Mouse (Mus musculus): ENCODE results near the gene Sncg. TPM values are rescaled to one million over a fixed set of nuclear protein-coding genes. Genes with fewer than 3 reads are reported as not detected.

The Sncg gene
- polyA plus RNA-seq, 1 experiment from 2014 or later = 796 TPM

DNA sequence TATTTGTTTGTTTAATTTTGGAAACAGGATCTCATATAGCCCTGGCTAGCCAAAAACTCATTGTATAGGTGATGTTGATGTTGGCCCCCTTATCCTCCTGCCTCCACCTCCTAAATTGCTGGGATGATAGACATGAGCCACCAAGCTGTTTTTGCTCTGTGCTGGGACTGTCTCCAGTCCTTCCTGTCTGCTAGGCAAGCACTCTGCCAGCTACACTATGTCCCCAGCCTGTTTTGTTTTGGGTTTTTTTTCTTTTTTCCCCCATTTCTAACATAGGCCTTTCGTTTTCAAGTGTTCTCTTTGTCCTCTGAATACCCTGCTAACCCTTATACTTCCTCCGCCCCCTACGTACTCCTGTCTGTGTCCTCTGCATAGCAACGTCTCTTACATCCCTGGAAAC is 18.7 kb upstream of the Sncg start:
- 59% methylated on average over 4 of the region's 4 CpGs for WGBS
- Histone ChIP-seq H3K4me1 (replicated peaks) (no peaks in the 10 kb centered on the region), H3K27me3 (no peaks in the 10 kb centered on the region), H3K36me3 (peaks cover 7% of the 10 kb centered on the region; the same call in 1 of the 2 replicates), H3K27ac (replicated peaks) (no peak overlapping the region), H3K4me2 (no peak overlapping the region), H3K9me3 (peaks cover 5% of the 10 kb centered on the region; the same call in 1 of the 2 replicates), H3K9ac (no peak overlapping the region), H3K4me3 (no peak overlapping the region)
- ATAC-seq (ENCODE audit: low read depth) = no peak

DNA sequence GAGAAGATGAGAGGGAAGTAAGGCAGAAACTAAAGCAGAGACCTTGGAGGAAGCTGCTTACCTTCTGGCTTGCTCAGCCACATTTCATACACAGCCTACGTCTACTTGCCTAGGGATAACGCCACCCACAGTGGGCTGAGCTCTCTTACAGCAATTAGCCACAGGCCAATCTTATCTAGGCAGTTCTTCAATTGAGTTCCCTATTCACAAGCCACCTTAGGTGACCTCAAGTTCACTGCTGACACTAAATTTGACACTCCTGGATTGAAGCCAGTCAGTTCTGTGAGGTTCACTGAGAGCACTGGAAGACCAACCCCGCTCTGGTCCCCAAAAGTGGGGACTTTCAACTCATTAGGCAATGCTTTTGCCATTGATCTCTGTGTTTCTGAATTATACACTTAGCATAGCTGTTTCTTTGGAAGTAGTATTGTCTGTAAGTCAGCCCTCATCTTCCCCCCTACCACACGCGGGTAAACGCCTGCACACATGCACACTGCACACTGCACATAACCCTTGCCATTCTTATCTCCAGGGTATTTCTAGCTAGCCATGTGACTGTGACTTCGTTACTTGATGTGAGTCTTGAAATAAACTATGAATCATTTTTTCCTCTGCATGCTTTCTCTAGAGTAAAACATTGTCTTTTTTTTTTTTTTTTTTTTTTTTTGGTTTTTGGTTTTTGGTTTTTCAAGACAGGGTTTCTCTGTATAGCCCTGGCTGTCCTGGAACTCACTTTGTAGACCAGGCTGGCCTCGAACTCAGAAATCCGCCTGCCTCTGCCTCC is 8.5 kb upstream of the Sncg start:
- Histone ChIP-seq H3K9ac (no peak overlapping the region), H3K27me3 (no peaks in the 10 kb centered on the region), H3K36me3 (no peaks in the 10 kb centered on the region), H3K27ac (replicated peaks) (no peak overlapping the region), H3K4me2 (no peak overlapping the region), H3K4me1 (replicated peaks) (peaks cover 11% of the 10 kb centered on the region), H3K4me3 (no peak overlapping the region), H3K9me3 (no peaks in the 10 kb centered on the region)
- 93% methylated on average over 9 of the region's 9 CpGs for WGBS
- ATAC-seq (ENCODE audit: low read depth) = no peak

DNA sequence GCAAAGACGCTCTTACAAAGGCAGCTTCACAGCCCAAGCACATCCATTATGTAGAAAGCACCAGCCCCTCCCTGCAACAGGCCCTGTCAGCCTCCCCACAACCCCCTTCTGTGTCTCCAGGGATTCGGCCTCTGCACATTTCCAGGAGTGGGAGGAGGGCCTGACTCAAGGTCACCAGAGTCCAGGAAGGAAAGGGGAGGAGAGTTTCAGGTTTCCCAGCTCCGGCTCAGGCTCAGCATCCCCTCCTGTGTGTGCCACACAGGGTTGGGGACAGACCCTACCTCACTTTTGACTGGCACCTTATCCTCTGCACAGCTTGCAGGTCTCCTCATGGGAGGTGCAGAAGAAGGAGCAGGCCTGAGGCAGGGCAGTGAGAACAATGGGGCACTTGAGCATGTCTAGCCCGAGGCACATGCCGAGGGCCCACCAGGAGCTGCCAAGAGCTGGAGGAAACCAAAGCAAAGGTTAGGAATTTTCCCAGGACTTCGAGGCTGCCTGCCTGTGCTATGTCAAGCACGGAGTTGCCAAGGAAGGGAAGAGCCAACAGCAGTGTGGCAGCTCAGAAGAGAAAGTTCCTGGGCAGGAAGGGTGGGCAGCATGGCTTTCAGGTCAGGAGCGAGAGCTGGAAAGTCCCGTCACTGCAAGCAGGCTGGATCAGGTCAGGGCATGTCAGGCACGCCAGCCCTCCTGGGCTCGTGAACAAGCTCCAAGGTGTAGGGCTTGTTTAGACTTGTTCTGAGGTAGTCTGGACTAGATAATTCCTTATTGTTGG is 4.2 kb upstream of the Sncg start:
- Histone ChIP-seq H3K4me3 (no peak overlapping the region), H3K36me3 (no peaks in the 10 kb centered on the region), H3K27ac (replicated peaks) (peak overlapping the region; percentile 57), H3K4me1 (replicated peaks) (peaks cover 25% of the 10 kb centered on the region), H3K27me3 (no peaks in the 10 kb centered on the region), H3K9me3 (no peaks in the 10 kb centered on the region), H3K9ac (0 out of 2 replicates have a peak overlapping the region, but pooled peaks have one; percentile 17), H3K4me2 (no peak overlapping the region)
- WGBS = 42% methylated on average over 11 of the region's 11 CpGs
- peak; percentile 28 for ATAC-seq (ENCODE audit: low read depth)

DNA sequence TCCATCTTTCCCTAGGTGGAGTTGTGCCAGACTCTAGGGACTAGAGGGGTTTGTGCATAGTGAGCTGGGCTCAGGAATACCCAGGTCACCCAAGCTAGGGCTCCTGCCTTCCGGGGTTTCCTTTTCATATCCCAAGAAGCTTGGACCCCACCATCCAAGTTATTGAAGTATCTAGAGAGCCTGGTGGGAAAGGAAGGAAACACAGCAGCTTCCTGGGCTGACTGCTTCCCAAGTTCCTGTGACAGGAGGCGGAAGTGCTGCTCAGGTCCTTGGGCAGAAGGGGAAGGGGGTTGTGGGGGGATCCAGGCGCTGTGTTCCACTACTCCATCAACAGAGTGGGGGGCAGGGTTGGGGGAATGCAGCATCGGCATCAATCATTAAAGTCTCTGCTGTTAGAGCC is 2.5 kb upstream of the Sncg start:
- ATAC-seq (ENCODE audit: low read depth) = no peak
- Histone ChIP-seq H3K27ac (replicated peaks) (no peak overlapping the region), H3K4me2 (peak overlapping the region; percentile 30), H3K9me3 (no peaks in the 10 kb centered on the region), H3K27me3 (no peaks in the 10 kb centered on the region), H3K9ac (no peak overlapping the region), H3K4me1 (replicated peaks) (peaks cover 28% of the 10 kb centered on the region), H3K4me3 (no peak overlapping the region), H3K36me3 (no peaks in the 10 kb centered on the region)
- WGBS = 89% methylated on average over 4 of the region's 4 CpGs

DNA sequence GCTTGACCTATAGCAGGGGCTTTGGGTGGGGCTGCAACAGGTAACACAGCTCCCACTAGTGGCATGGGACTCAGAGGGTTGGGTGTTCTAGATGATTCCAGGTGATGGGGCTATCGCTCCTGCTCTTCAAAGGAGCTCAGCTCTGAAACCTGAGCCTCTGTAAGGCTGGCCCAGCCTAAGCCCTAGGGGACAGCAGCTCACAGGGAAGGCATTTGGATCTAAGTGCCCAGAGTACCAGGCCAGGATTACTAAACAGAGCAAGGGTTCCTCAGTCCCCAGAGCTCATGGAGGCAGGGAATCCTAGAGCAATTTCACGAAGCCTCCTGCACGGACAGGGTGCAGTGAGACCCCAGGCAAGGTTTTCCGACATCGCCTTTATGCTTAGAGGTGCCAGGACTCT is 1.4 kb upstream of the Sncg start:
- H3K4me3 ChIP-seq = peak overlapping the region; percentile 4
- no peak overlapping the region for H3K9ac ChIP-seq
- H3K9me3 ChIP-seq = no peaks in the 10 kb centered on the region
- H3K36me3 ChIP-seq = no peaks in the 10 kb centered on the region
- H3K27ac ChIP-seq (replicated peaks) = no peak overlapping the region
- H3K4me1 ChIP-seq (replicated peaks) = peaks cover 28% of the 10 kb centered on the region
- peak overlapping the region; percentile 30 for H3K4me2 ChIP-seq
- H3K27me3 ChIP-seq = no peaks in the 10 kb centered on the region
- WGBS = 81% methylated on average over 5 of the region's 5 CpGs
- no peak for ATAC-seq (ENCODE audit: low read depth)

DNA sequence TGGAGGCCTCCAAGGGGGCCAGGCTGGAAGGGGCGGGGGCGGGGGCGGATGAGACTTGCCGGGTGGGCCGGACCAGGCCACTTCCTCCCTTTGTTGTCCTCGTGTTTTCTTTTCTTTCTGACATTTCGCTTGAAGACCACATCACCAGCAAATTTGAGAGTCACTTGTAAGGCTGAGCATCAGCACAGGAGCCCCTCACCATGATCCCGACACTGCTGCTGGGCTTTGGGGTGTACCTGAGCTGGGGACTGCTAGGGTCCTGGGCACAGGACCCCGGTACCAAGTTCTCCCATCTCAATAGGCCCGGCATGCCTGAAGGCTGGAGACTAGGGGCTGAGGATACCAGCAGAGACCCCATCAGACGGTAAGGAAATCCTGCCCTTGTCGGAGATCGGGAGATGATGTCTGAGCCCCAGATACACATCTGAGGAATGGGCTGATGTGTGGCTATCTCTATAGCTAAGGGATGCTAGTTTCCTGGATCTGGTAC is 871 bp upstream of the Sncg start, which contains the start of gene Mmrn2:
Mmrn2 (plus strand) TSS at position 51 of the 490 bp plus-strand sequence.
- Histone ChIP-seq H3K27ac (replicated peaks) (peak within 1 kb of the TSS; percentile 65), H3K4me3 (peak within 1 kb of the TSS; percentile 31), H3K4me2 (peak within 1 kb of the TSS; percentile 46), H3K9me3 (no peaks in the 10 kb centered on the region), H3K9ac (peak within 1 kb of the TSS; percentile 60), H3K36me3 (no peaks in the 10 kb centered on the region), H3K27me3 (no peaks in the 10 kb centered on the region), H3K4me1 (replicated peaks) (peaks cover 28% of the 10 kb centered on the region)
- no peak for ATAC-seq (ENCODE audit: low read depth)
- WGBS = 81% methylated on average over 13 of the region's 13 CpGs

DNA sequence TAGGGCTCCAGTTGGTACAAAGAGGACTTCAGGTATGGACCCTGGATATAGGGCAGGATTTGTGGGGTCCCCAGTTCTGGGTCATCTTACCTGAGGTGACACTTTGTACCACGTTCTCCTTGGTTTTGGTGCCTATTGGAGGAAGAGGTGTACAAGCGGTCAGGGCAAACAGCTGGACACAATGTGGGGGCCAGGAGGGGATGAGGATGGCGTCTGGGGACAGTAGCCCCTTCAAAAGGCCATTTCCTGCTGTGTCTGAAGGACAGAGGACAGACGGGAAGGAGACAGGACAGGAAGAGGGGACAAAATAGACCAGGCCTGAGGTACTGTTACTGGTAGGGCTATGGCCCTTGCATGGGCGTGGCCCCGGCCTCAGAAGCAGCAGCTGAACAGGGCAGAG is 1.0 kb downstream of the Sncg start:
- 81% methylated on average over 6 of the region's 6 CpGs for WGBS
- H3K27me3 ChIP-seq = no peaks in the 10 kb centered on the region
- H3K9ac ChIP-seq = peak overlapping the region; percentile 60
- H3K36me3 ChIP-seq = no peaks in the 10 kb centered on the region
- H3K4me1 ChIP-seq (replicated peaks) = peaks cover 23% of the 10 kb centered on the region
- no peaks in the 10 kb centered on the region for H3K9me3 ChIP-seq
- peak overlapping the region; percentile 65; the same call in 1 of the 2 replicates for H3K27ac ChIP-seq (replicated peaks)
- H3K4me2 ChIP-seq = peak overlapping the region; percentile 46
- no peak for ATAC-seq (ENCODE audit: low read depth)
- H3K4me3 ChIP-seq = peak overlapping the region; percentile 31

GRCm38 (mm10) chr14:34372646-34373045 is 1.9 kb downstream of the Sncg start:
- H3K27me3 ChIP-seq = no peaks in the 10 kb centered on the region
- no peak for ATAC-seq (ENCODE audit: low read depth)
- WGBS = 82% methylated on average over 6 of the region's 6 CpGs
- H3K4me1 ChIP-seq (replicated peaks) = peaks cover 17% of the 10 kb centered on the region
- peak overlapping the region; percentile 60; the same call in 1 of the 2 replicates for H3K9ac ChIP-seq
- H3K4me3 ChIP-seq = peak overlapping the region; percentile 31
- no peak overlapping the region for H3K27ac ChIP-seq (replicated peaks)
- peak overlapping the region; percentile 46 for H3K4me2 ChIP-seq
- H3K9me3 ChIP-seq = no peaks in the 10 kb centered on the region
- H3K36me3 ChIP-seq = no peaks in the 10 kb centered on the region

- Histone ChIP-seq H3K9ac (no peak overlapping the region), H3K9me3 (no peaks in the 10 kb centered on the region), H3K4me3 (0 out of 2 replicates have a peak overlapping the region, but pooled peaks have one; percentile 31), H3K36me3 (no peaks in the 10 kb centered on the region), H3K27ac (replicated peaks) (no peak overlapping the region), H3K4me2 (peak overlapping the region; percentile 46), H3K27me3 (no peaks in the 10 kb centered on the region), H3K4me1 (replicated peaks) (peaks cover 17% of the 10 kb centered on the region)
- 78% methylated on average over 2 of the region's 2 CpGs for WGBS
- no peak for ATAC-seq (ENCODE audit: low read depth)
Observed at GRCm38 (mm10) chr14:34371763-34372162, 2.8 kb downstream of the Sncg start.

DNA sequence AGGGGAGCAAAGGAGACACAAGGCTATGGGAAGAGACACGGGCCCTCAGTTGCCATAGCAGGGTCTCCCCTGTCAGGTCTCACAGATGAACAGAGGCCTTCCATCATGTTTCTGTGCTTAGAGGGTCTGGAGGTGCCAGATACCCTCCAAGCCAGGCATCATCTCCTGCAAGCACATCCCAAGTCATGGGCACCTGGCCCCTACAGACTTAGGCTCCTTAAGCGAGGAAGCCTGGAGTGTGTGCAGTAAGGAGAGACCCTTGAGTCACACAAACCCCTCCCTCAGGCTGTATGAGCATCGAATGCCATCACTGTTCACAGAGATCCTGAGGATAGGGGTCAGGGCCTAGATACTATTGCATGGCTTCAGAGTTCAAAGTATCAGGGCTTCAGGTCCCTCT is 3.7 kb downstream of the Sncg start:
- no peaks in the 10 kb centered on the region for H3K36me3 ChIP-seq
- H3K9ac ChIP-seq = no peak overlapping the region
- H3K9me3 ChIP-seq = no peaks in the 10 kb centered on the region
- H3K4me1 ChIP-seq (replicated peaks) = peaks cover 17% of the 10 kb centered on the region
- 88% methylated on average over 3 of the region's 3 CpGs for WGBS
- H3K27ac ChIP-seq (replicated peaks) = no peak overlapping the region
- H3K4me2 ChIP-seq = no peak overlapping the region
- H3K4me3 ChIP-seq = no peak overlapping the region
- H3K27me3 ChIP-seq = no peaks in the 10 kb centered on the region
- no peak for ATAC-seq (ENCODE audit: low read depth)

- Histone ChIP-seq H3K4me2 (no peak overlapping the region), H3K9me3 (no peaks in the 10 kb centered on the region), H3K4me1 (replicated peaks) (peaks cover 17% of the 10 kb centered on the region), H3K27me3 (no peaks in the 10 kb centered on the region), H3K36me3 (no peaks in the 10 kb centered on the region), H3K27ac (replicated peaks) (no peak overlapping the region), H3K4me3 (no peak overlapping the region), H3K9ac (no peak overlapping the region)
- WGBS = 64% methylated on average over 3 of the region's 3 CpGs
- no peak for ATAC-seq (ENCODE audit: low read depth)
Observed at GRCm38 (mm10) chr14:34370203-34370602, 4.4 kb downstream of the Sncg start.

DNA sequence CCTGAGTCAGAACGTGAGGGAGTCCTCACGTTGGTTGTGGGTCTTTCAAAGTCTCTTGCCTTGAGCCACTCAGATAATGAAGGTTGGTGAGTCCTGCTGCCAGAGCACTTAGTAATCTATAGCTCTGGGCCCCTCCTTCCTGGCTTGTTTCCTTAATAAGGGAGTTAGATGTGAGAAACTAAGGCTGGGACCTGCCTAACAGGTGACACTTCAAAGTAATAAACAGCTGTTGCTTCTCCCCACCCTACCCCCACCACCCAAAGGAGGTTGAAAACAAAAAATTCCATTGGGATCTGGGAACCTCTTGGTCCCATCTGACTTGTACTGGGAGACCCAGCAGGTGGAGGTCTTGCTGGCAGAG is 9.5 kb downstream of the Sncg start:
- whole genome bisulfite sequencing = 94% methylated on average over 2 of the region's 2 CpGs
- no peaks in the 10 kb centered on the region for H3K27me3 ChIP-seq
- H3K27ac ChIP-seq (replicated peaks) = no peak overlapping the region

More for the DNA sequence above, 9.5 kb downstream of the Sncg start:
- Histone ChIP-seq H3K4me2 (no peak overlapping the region), H3K4me3 (no peak overlapping the region), H3K9ac (no peak overlapping the region), H3K4me1 (replicated peaks) (peaks cover 14% of the 10 kb centered on the region), H3K9me3 (no peaks in the 10 kb centered on the region), H3K36me3 (no peaks in the 10 kb centered on the region)
- no peak for ATAC-seq (ENCODE audit: low read depth)
